Mouse (Mus musculus): ENCODE measurements around the gene Fyb2. TPM values are rescaled to one million over a fixed set of nuclear protein-coding genes. Genes with fewer than 3 reads are reported as not detected.
A peak's percentile ranks its signal among the peaks of the same experiment; 100 is the strongest.

Gene Fyb2
- 1 to 10 TPM; 1.2 to 1.8 TPM for total RNA-seq (2021)
- long read RNA-seq = 0 reads

- no peak for DNase-seq (ENCODE audit: low spot score in 2 of 2)
Observed at GRCm38 (mm10) chr4:104913291-104914129, at the start of gene Fyb2. Gene Fyb2, plus strand, starts transcription at chr4:104913456.

- DNase-seq (ENCODE audit: low spot score in 2 of 2) = no peak
Observed at GRCm38 (mm10) chr4:104864397-104864796, 48.9 kb upstream of the Fyb2 start.

GRCm38 (mm10) chr4:104869581-104869980 lies 43.7 kb upstream of the Fyb2 start:
- no peak for DNase-seq (ENCODE audit: low spot score in 2 of 2)

GRCm38 (mm10) chr4:104870196-104870595 lies 43.1 kb upstream of the Fyb2 start:
- no peak for DNase-seq (ENCODE audit: low spot score in 2 of 2)

- DNase-seq (ENCODE audit: low spot score in 2 of 2) = no peak
Observed at GRCm38 (mm10) chr4:104875832-104876231, 37.4 kb upstream of the Fyb2 start.

GRCm38 (mm10) chr4:104876323-104876722 lies 36.9 kb upstream of the Fyb2 start, which contains the start of gene C8a:
Gene C8a, minus strand, starts transcription at chr4:104876398.
- DNase-seq (ENCODE audit: low spot score in 2 of 2) = no peak

- DNase-seq (ENCODE audit: low spot score in 2 of 2) = no peak
Observed at GRCm38 (mm10) chr4:104887486-104887885, 25.8 kb upstream of the Fyb2 start.

GRCm38 (mm10) chr4:104888499-104889262 lies 24.6 kb upstream of the Fyb2 start:
- no peak for DNase-seq (ENCODE audit: low spot score in 2 of 2)

GRCm38 (mm10) chr4:104891708-104892107 lies 21.5 kb upstream of the Fyb2 start:
- no peak for DNase-seq (ENCODE audit: low spot score in 2 of 2)

- DNase-seq (ENCODE audit: low spot score in 2 of 2) = no peak
Observed at GRCm38 (mm10) chr4:104893588-104893987, 19.7 kb upstream of the Fyb2 start.

GRCm38 (mm10) chr4:104894004-104894734 lies 19.1 kb upstream of the Fyb2 start:
- peak; percentile 62 to 77 for DNase-seq (ENCODE audit: low spot score in 2 of 2)

- DNase-seq (ENCODE audit: low spot score in 2 of 2) = no peak
Observed at GRCm38 (mm10) chr4:104902836-104903235, 10.4 kb upstream of the Fyb2 start.

GRCm38 (mm10) chr4:104905049-104905448 lies 8.2 kb upstream of the Fyb2 start:
- DNase-seq (ENCODE audit: low spot score in 2 of 2) = no peak

GRCm38 (mm10) chr4:104911685-104912084 lies 1.6 kb upstream of the Fyb2 start:
- peak; percentile 77 to 82 for DNase-seq (ENCODE audit: low spot score in 2 of 2)

GRCm38 (mm10) chr4:104914711-104915247 lies 1.5 kb downstream of the Fyb2 start:
- DNase-seq (ENCODE audit: low spot score in 2 of 2) = no peak

- no peak for DNase-seq (ENCODE audit: low spot score in 2 of 2)
Observed at GRCm38 (mm10) chr4:104918017-104918416, 4.8 kb downstream of the Fyb2 start.

- DNase-seq (ENCODE audit: low spot score in 2 of 2) = no peak
Observed at GRCm38 (mm10) chr4:104925383-104925782, 12.1 kb downstream of the Fyb2 start.

GRCm38 (mm10) chr4:104929165-104929564 lies 15.9 kb downstream of the Fyb2 start:
- DNase-seq (ENCODE audit: low spot score in 2 of 2) = no peak

- no peak for DNase-seq (ENCODE audit: low spot score in 2 of 2)
Observed at GRCm38 (mm10) chr4:104933620-104934019, 20.4 kb downstream of the Fyb2 start.

- no peak for DNase-seq (ENCODE audit: low spot score in 2 of 2)
Observed at GRCm38 (mm10) chr4:104934997-104935396, 21.7 kb downstream of the Fyb2 start.

GRCm38 (mm10) chr4:104935436-104935835 lies 22.2 kb downstream of the Fyb2 start:
- DNase-seq (ENCODE audit: low spot score in 2 of 2) = no peak

Data from layer of hippocampus, postnatal 10 days (tissue).